Mouse (Mus musculus): ENCODE results near the gene Prdm16. TPM values are rescaled to one million over a fixed set of nuclear protein-coding genes. Genes with fewer than 3 reads are reported as not detected.

The Prdm16 gene
- polyA plus RNA-seq, 1 experiment from 2014 or later: 22.1 TPM

DNA sequence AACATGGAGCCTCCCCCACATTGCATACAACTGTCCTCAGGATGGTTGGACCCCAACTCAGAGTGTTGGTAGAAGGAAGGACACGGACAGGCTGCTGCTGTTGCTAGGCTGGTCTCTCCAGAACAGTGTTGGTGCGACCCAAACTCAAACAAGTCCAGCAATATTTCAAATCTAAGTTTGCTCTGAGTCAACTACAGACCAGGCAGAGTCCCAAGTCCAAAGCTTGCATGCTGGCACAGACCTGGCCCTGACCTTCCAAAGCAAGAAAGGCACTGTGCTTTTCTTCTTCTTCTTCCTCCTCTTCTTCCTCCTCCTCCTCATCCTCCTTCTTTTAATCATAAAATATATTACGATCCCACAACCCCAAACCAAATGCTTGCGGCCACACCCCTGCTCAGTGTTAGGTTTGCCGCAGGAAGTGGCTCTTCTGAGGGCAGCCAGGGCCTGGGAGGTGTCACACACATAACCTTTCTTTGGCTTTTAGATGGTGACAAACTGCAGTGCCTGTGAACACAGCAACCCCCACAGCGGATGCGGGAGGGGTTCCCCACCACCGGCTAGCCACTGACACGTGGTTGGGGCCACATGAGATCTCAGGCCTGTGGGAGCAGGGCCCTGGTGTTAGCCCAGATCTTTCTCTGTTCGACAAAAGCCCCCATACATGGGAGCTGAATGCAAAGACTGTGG is 260.6 kb downstream of the Prdm16 start:
- H3K4me1 ChIP-seq: peaks cover 4% of the 10 kb centered on the region; the same call in 1 of the 2 replicates
- no peaks in the 10 kb centered on the region for H3K36me3 ChIP-seq
- no peaks in the 10 kb centered on the region for H3K9me3 ChIP-seq (replicated peaks)
- no peak overlapping the region for H3K4me3 ChIP-seq (replicated peaks)
- peaks cover 51% of the 10 kb centered on the region for H3K27me3 ChIP-seq
- 53% methylated on average over 10 of the region's 10 CpGs for WGBS
- ATAC-seq (replicated peaks; ENCODE audit: low FRiP score): no peak
- no peak overlapping the region for H3K4me2 ChIP-seq
- H3K9ac ChIP-seq: no peak overlapping the region
- no peak overlapping the region for H3K27ac ChIP-seq

DNA sequence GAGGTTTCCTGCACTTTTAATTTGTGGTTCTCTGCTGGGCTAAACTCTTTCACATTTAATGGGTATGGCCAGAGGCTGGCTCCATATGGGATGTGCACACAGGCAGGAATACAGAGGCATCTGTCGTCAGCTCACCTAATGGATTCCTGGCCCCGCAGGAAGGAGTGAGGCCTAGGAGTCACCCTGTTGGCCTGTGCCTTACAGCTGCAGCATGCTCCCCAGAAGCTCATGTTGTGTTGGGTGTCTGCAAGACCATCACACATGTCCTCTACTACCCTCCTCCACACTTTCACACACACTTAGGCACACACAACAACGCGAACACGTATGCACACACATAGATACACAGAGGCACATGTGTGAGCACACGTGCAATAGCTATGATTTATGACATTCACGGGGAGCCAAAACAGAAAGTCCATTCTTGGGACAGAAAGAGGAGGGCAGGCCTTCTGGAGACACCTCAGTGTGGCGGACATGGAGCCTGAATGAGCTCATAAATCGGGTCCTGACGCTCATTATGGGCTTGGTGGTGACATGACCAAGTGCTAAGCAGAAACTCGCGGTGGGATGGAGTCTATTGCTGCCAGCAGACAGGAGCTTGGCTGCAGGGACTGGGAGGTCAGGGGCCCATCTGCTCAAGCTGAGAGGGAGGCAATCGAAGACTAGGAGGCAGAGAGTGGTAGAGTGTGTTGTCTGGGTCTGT is 265.0 kb downstream of the Prdm16 start:
- no peak overlapping the region for H3K27ac ChIP-seq
- no peak; the same call in 1 of the 2 replicates for ATAC-seq (replicated peaks; ENCODE audit: low FRiP score)
- no peaks in the 10 kb centered on the region for H3K36me3 ChIP-seq
- no peak overlapping the region for H3K4me3 ChIP-seq (replicated peaks)
- 41% methylated on average over 13 of the region's 13 CpGs for WGBS
- H3K9me3 ChIP-seq (replicated peaks): no peaks in the 10 kb centered on the region
- no peak overlapping the region for H3K4me2 ChIP-seq
- peaks cover 77% of the 10 kb centered on the region for H3K27me3 ChIP-seq
- no peak overlapping the region for H3K9ac ChIP-seq
- H3K4me1 ChIP-seq: peaks cover 4% of the 10 kb centered on the region; the same call in 1 of the 2 replicates

DNA sequence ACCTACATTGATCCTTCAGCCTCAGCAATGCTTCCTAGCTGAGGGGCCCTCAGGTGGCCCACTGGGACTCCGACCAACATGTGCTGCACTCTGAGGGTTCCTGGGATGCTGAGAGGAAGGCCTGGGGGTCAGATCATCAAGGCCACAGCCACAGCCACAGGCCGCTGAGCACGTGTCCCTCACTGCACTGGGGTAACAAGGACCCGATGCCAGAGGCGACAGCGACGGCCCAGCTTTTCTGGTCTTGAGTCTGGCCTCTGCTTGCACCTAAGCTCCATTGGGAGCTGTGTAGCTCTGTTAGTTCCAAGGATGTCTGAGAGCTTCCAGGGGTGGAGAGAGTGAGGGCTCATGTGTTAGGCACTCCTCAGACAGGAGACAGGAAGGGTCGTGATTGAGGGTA is 265.8 kb downstream of the Prdm16 start:
- no peak for ATAC-seq (replicated peaks; ENCODE audit: low FRiP score)
- 56% methylated on average over 8 of the region's 8 CpGs for WGBS

DNA sequence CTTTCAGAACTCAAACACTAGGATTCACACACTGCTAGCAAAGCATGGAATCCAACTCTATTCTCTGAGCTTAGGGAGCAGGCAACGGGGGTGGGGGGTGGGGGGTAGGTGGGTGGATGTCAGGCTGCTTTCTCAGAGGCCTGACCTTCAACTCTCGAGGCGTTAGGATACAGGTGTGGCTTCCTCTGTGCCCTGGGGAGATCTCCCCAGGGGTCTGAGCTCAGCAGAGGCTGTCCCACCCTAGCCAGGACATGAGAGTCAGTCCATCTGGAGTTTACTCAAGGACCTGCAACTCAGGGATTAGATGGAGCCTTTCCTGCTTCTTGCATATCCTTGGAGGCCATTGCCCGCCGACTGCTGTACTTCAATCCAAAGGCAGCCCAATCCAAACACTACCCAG is 267.6 kb downstream of the Prdm16 start:
- Histone ChIP-seq H3K9me3 (replicated peaks) (no peaks in the 10 kb centered on the region), H3K4me1 (peaks cover 4% of the 10 kb centered on the region; the same call in 1 of the 2 replicates), H3K9ac (no peak overlapping the region), H3K4me2 (no peak overlapping the region), H3K27ac (no peak overlapping the region), H3K36me3 (no peaks in the 10 kb centered on the region), H3K4me3 (replicated peaks) (no peak overlapping the region), H3K27me3 (peaks cover 86% of the 10 kb centered on the region)
- no peak for ATAC-seq (replicated peaks; ENCODE audit: low FRiP score)
- 61% methylated on average over 5 of the region's 5 CpGs for WGBS

More for the DNA sequence above, 265.8 kb downstream of the Prdm16 start:
- H3K9me3 ChIP-seq (replicated peaks): no peaks in the 10 kb centered on the region
- no peak overlapping the region for H3K9ac ChIP-seq
- H3K27me3 ChIP-seq: peaks cover 85% of the 10 kb centered on the region
- H3K4me3 ChIP-seq (replicated peaks): no peak overlapping the region
- no peaks in the 10 kb centered on the region for H3K36me3 ChIP-seq
- H3K4me1 ChIP-seq: peaks cover 4% of the 10 kb centered on the region; the same call in 1 of the 2 replicates
- H3K27ac ChIP-seq: no peak overlapping the region
- no peak overlapping the region for H3K4me2 ChIP-seq

DNA sequence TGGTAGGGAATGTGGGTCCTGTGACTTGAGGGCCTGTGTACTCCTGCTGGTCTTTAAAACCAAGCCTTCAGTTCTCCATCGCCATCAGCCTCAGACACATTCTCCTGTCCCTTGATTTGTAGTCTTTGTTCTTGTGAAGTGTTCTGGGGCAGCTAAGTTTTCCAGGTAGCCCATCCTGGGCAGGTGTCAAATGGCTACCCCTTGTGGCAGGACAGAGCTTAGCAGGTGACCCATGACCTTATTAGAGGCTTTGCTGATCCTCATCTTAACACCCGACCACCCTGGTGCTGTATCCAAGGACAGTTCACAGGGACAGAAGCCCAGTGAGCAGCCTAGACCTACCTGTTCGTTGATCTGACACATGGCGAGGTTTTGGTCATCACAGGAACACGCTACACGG is 269.8 kb downstream of the Prdm16 start:
- Histone ChIP-seq H3K36me3 (no peaks in the 10 kb centered on the region), H3K27ac (no peak overlapping the region), H3K4me2 (no peak overlapping the region), H3K4me3 (replicated peaks) (no peak overlapping the region), H3K9ac (no peak overlapping the region), H3K4me1 (peaks cover 6% of the 10 kb centered on the region; the same call in 1 of the 2 replicates), H3K27me3 (peaks cover 85% of the 10 kb centered on the region), H3K9me3 (replicated peaks) (no peaks in the 10 kb centered on the region)
- no peak for ATAC-seq (replicated peaks; ENCODE audit: low FRiP score)
- 83% methylated on average over 6 of the region's 6 CpGs for WGBS

DNA sequence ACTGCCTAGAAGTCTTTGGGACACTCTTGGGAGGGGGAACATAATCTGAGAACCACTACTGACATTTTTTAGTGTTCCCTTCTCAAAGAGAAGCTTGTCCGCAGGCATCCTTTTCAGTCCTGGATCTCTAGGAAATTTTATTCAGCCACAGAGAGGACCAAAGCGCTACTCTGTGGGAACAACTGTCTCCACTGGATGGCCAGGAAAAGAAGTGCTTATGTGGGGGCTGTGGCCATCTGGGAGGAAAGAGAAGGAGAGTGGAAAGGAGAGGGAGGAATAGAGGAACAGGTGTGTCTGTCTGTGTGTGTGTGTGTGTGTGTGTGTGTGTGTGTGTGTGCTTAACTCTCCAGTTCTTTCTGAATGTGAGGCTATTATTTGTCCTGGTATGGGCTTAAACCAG is 271.9 kb downstream of the Prdm16 start:
- Histone ChIP-seq H3K4me2 (no peak overlapping the region), H3K9ac (no peak overlapping the region), H3K9me3 (replicated peaks) (no peaks in the 10 kb centered on the region), H3K4me3 (replicated peaks) (no peak overlapping the region), H3K36me3 (no peaks in the 10 kb centered on the region), H3K4me1 (0 out of 2 replicates have a peak, but pooled peaks cover 4% of the 10 kb centered on the region), H3K27ac (no peak overlapping the region), H3K27me3 (peaks cover 79% of the 10 kb centered on the region)
- WGBS: 80% methylated on average over 2 of the region's 2 CpGs
- no peak for ATAC-seq (replicated peaks; ENCODE audit: low FRiP score)

DNA sequence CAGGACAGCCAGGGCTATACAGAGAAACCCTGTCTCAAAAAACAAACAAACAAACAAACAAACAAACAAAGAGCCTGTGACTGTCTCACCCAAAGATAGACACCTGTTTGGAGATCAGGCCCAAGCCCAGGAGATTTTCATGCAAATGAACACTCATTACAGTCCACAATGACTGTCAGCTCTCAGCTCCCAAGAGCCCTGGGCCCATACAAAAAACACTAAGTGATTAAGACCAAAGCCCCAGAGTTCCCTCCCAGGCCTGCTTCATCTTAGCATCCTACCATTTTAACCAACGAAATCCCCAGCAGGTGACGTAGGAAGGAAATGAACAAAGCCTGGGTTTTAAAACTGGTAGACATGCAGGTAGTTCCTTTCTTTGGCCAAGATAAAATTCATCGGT is 275.8 kb downstream of the Prdm16 start:
- Histone ChIP-seq H3K4me1 (peaks cover 15% of the 10 kb centered on the region; the same call in 1 of the 2 replicates), H3K27me3 (peaks cover 86% of the 10 kb centered on the region), H3K36me3 (no peaks in the 10 kb centered on the region), H3K9ac (no peak overlapping the region), H3K9me3 (replicated peaks) (no peaks in the 10 kb centered on the region), H3K4me3 (replicated peaks) (no peak overlapping the region), H3K27ac (no peak overlapping the region), H3K4me2 (no peak overlapping the region)
- WGBS: 89% methylated on average over 3 of the region's 3 CpGs
- ATAC-seq (replicated peaks; ENCODE audit: low FRiP score): no peak

DNA sequence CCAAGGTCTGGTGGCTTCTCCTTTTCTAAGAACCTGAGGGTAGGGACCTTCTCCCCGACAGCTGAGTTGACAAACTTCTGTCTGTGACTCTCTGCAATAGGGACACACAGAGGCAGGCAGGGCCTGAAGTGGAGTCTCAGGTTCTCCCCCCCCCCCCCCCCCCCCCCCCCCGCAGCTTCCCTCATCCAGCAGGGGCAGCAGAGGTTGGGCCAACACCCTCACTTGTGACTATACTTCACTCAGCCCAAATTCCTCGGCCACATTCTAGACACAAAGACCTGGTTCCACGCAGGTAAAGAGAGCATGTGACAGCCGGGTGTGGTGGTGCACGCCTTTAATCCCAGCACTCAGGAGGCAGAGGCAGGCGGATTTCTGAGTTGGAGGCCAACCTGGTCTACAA is 276.2 kb downstream of the Prdm16 start:
- Histone ChIP-seq H3K4me3 (replicated peaks) (no peak overlapping the region), H3K9ac (no peak overlapping the region), H3K36me3 (no peaks in the 10 kb centered on the region), H3K4me2 (no peak overlapping the region), H3K9me3 (replicated peaks) (no peaks in the 10 kb centered on the region), H3K27me3 (peaks cover 86% of the 10 kb centered on the region), H3K4me1 (peaks cover 15% of the 10 kb centered on the region; the same call in 1 of the 2 replicates), H3K27ac (no peak overlapping the region)
- WGBS: 88% methylated on average over 6 of the region's 7 CpGs
- ATAC-seq (replicated peaks; ENCODE audit: low FRiP score): no peak

DNA sequence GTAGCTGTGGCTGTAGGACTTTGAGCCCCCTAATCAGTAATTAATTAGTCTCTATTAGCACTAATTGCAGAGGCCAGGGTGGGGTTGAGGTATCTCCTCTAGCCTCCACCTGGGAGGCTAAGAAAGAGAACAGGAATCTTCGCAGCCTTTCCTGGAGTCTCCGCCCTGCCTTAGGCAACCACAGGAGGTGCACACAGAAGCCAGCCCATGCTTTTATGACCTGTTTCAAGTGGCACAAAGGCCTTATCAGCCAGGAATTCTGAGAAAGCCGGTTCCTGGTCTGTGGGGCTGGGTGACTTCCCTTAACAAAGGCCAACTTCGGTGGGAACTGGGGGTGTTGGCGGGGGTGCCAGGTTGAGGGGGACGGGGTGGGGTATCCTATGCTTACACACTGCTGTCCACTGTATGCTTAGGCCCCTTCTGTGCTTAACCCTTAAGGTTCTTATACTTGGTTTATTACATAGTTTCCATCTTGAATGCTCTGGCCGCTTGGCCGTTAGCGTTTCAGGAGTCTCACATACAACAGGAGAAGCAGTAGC is 276.8 kb downstream of the Prdm16 start:
- H3K27me3 ChIP-seq: peaks cover 86% of the 10 kb centered on the region
- H3K4me2 ChIP-seq: no peak overlapping the region
- peaks cover 15% of the 10 kb centered on the region; the same call in 1 of the 2 replicates for H3K4me1 ChIP-seq
- no peaks in the 10 kb centered on the region for H3K9me3 ChIP-seq (replicated peaks)
- WGBS: 69% methylated on average over 9 of the region's 9 CpGs
- no peak overlapping the region for H3K9ac ChIP-seq
- H3K4me3 ChIP-seq (replicated peaks): no peak overlapping the region
- ATAC-seq (replicated peaks; ENCODE audit: low FRiP score): no peak
- H3K27ac ChIP-seq: no peak overlapping the region; the same call in 1 of the 2 replicates
- H3K36me3 ChIP-seq: no peaks in the 10 kb centered on the region

DNA sequence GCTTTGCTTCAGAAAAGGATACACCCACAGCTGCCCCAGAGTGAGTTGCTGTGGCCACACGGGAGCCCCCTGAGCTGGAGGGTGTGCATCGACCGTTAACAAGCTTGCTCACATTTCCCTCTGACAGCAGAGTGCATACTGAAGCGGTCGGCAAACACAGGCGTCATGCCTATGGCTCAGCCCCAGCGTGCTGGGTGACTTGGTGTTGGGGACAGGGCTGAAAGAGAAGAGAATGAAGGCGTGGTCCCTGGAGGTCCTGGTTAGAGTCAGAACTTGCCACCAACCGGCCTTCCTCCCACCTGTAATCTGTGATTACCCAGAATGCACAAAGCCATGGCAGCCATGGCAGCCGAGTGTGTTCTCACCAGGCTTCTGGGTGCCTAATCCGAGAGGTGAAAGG is 277.9 kb downstream of the Prdm16 start:
- ATAC-seq (replicated peaks; ENCODE audit: low FRiP score): no peak
- Histone ChIP-seq H3K4me1 (peaks cover 15% of the 10 kb centered on the region; the same call in 1 of the 2 replicates), H3K27ac (no peak overlapping the region), H3K9me3 (replicated peaks) (no peaks in the 10 kb centered on the region), H3K36me3 (no peaks in the 10 kb centered on the region), H3K27me3 (peaks cover 86% of the 10 kb centered on the region), H3K9ac (no peak overlapping the region), H3K4me3 (replicated peaks) (no peak overlapping the region), H3K4me2 (no peak overlapping the region)
- 51% methylated on average over 11 of the region's 11 CpGs for WGBS

DNA sequence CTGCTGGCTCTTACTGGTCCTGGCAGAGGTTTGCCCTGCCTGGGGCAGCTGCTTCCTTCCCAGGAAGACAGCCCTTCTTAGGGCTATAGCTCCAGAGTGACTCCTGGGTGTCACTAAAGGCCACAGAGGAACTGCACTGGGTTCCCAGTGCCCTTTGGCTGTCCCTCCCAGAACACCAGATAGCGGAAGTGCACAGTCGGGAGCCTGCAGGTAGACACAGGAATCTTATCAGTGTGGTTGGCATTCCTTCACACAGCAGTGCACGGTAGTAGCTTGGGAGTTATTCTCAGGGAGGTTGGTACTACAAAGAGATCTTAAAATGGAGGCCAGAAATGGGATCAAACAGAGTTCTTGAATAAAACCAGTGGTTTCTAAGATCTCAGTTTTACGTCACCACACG is 278.3 kb downstream of the Prdm16 start:
- WGBS: 67% methylated on average over 5 of the region's 5 CpGs
- no peak overlapping the region for H3K4me2 ChIP-seq
- H3K36me3 ChIP-seq: no peaks in the 10 kb centered on the region
- ATAC-seq (replicated peaks; ENCODE audit: low FRiP score): no peak
- peaks cover 86% of the 10 kb centered on the region for H3K27me3 ChIP-seq
- no peak overlapping the region for H3K27ac ChIP-seq
- H3K4me3 ChIP-seq (replicated peaks): no peak overlapping the region
- H3K4me1 ChIP-seq: peaks cover 15% of the 10 kb centered on the region; the same call in 1 of the 2 replicates
- H3K9ac ChIP-seq: no peak overlapping the region
- H3K9me3 ChIP-seq (replicated peaks): no peaks in the 10 kb centered on the region

DNA sequence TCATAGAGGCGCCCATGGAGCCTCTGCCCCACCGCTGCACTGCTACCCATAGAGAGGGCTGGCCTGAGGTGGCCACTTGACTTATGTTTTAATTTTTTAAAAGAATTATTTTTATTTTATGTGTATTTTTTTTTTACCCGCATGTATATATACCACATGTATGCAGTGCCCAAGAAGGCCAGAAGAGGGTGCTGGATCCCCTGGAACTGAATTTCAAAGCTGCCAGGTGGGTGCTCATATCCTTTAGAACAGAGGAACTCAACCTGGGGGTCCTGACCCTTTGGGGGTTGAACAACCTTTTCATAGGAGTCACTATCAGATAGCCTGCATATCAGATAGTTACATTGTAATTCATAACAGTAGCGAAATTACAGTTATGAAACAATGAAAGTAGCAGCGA is 281.3 kb downstream of the Prdm16 start:
- no peak overlapping the region for H3K4me2 ChIP-seq
- no peak overlapping the region for H3K4me3 ChIP-seq (replicated peaks)
- peaks cover 98% of the 10 kb centered on the region for H3K27me3 ChIP-seq
- H3K36me3 ChIP-seq: no peaks in the 10 kb centered on the region
- no peak for ATAC-seq (replicated peaks; ENCODE audit: low FRiP score)
- H3K9ac ChIP-seq: no peak overlapping the region
- H3K27ac ChIP-seq: no peak overlapping the region
- WGBS: 93% methylated on average over 5 of the region's 5 CpGs
- no peaks in the 10 kb centered on the region for H3K9me3 ChIP-seq (replicated peaks)
- H3K4me1 ChIP-seq: peaks cover 10% of the 10 kb centered on the region; the same call in 1 of the 2 replicates

Data from kidney, embryonic 15.5 days (tissue).